Mouse (Mus musculus) MEL (cell line): ENCODE measurements around the gene Tspan17. TPM values are rescaled to one million over a fixed set of nuclear protein-coding genes. Genes with fewer than 3 reads are reported as not detected.

Experiments used
- DNase-seq: peaks from one replicate; pipeline ENCODE4 v3.0.0; 2011; ENCODE audit warnings: low read depth, low spot score
- H3K27ac ChIP-seq: 2 replicates; pipeline ENCODE4 v1.5.1; 2012; ENCODE audit warnings: low read depth, mild to moderate bottlenecking, control low read depth, low read length, moderate library complexity; ENCODE audit not compliant: control insufficient read depth
- H3K27me3 ChIP-seq, 2 experiments: fragments of 150-350 bp in 1 of 2; sonication (generic) in 1 of 2; 2 replicates each; pipeline ENCODE4 v1.6.1; 2012; ENCODE audit warnings: low read length in 2 of 2, mild to moderate bottlenecking in 2 of 2, improper control_type of control experiment in 1 of 2, moderate library complexity in 1 of 2; ENCODE audit not compliant: insufficient read depth in 2 of 2, control insufficient read depth in 1 of 2
- H3K36me3 ChIP-seq, 2 experiments: 2 replicates each; pipeline ENCODE4 v1.6.1; 2012 to 2014; ENCODE audit warnings: low read length in 2 of 2, improper control_type of control experiment in 1 of 2, inconsistent platforms in 1 of 2, mild to moderate bottlenecking in 1 of 2; ENCODE audit not compliant: insufficient read depth in 2 of 2, control insufficient read depth in 1 of 2
- H3K4me1 ChIP-seq, 2 experiments: fragments of 150-350 bp in 1 of 2; sonication (generic) in 1 of 2; 2 replicates each; pipeline ENCODE4 v1.6.1; 2012; ENCODE audit warnings: low read length in 2 of 2, improper control_type of control experiment in 1 of 2, mild to moderate bottlenecking in 1 of 2; ENCODE audit not compliant: insufficient read depth in 2 of 2, control insufficient read depth in 1 of 2
- H3K4me3 ChIP-seq, 2 experiments: fragments of 150-350 bp in 1 of 2; sonication (generic) in 1 of 2; 2 replicates each; pipeline ENCODE4 v1.5.1; 2012; ENCODE audit warnings: low read depth in 2 of 2, low read length in 2 of 2, mild to moderate bottlenecking in 2 of 2, moderate library complexity in 2 of 2, control low read depth in 1 of 2, improper control_type of control experiment in 1 of 2; ENCODE audit not compliant: control insufficient read depth in 1 of 2, insufficient read depth in 1 of 2
- H3K79me2 ChIP-seq: 2 replicates; pipeline ENCODE4 v1.6.1; 2012; ENCODE audit warnings: mild to moderate bottlenecking, low read length, moderate library complexity; ENCODE audit not compliant: control insufficient read depth, poor library complexity, insufficient read depth
- H3K9ac ChIP-seq: 2 replicates; pipeline ENCODE4 v1.6.1; 2012; ENCODE audit warnings: low read depth, mild to moderate bottlenecking, control low read depth, low read length, moderate library complexity; ENCODE audit not compliant: control insufficient read depth, poor library complexity, severe bottlenecking
- H3K9me3 ChIP-seq: fragments of 150-350 bp; sonication (generic); replicated peaks from 2 replicates; pipeline ENCODE4 v1.6.1; 2012; ENCODE audit warnings: mild to moderate bottlenecking, low read length, improper control_type of control experiment, moderate library complexity; ENCODE audit not compliant: insufficient read depth
- CTCF ChIP-seq, 3 experiments: IDR thresholded peaks in 2 of 3; conservative IDR thresholded peaks in 1 of 3; 2 replicates each; pipeline ENCODE4 v1.5.1; 2011 to 2012; ENCODE audit warnings: low read length in 3 of 3, low read depth in 2 of 3, mild to moderate bottlenecking in 2 of 3, improper control_type of control experiment in 1 of 3, inconsistent platforms in 1 of 3, mixed read lengths in 1 of 3, moderate library complexity in 1 of 3; ENCODE audit not compliant: control insufficient read depth in 1 of 3, insufficient read depth in 1 of 3, poor library complexity in 1 of 3, severe bottlenecking in 1 of 3
- E2F4 ChIP-seq: IDR thresholded peaks from 2 replicates; pipeline ENCODE4 v1.6.1; 2011; ENCODE audit warnings: low read depth, low read length, improper control_type of control experiment, borderline replicate concordance
- ELF1 ChIP-seq: IDR thresholded peaks from 2 replicates; pipeline ENCODE4 v1.6.1; 2014; ENCODE audit warnings: low read depth, mild to moderate bottlenecking, inconsistent platforms, low read length, improper control_type of control experiment, moderate library complexity
- EP300 ChIP-seq, 2 experiments: IDR thresholded peaks; 2 replicates each; pipeline ENCODE4 v1.6.1; 2011; ENCODE audit warnings: improper control_type of control experiment in 2 of 2, low read length in 2 of 2, low read depth in 1 of 2, mild to moderate bottlenecking in 1 of 2
- HCFC1 ChIP-seq: IDR thresholded peaks from 2 replicates; pipeline ENCODE4 v1.6.1; 2012; ENCODE audit warnings: low read depth, mild to moderate bottlenecking, inconsistent platforms, low read length, improper control_type of control experiment, moderate library complexity
- MEF2A ChIP-seq: IDR thresholded peaks from 2 replicates; pipeline ENCODE4 v1.6.1; 2014; ENCODE audit warnings: low read depth, mild to moderate bottlenecking, inconsistent platforms, low read length, improper control_type of control experiment; ENCODE audit not compliant: poor library complexity, insufficient replicate concordance, severe bottlenecking; ENCODE audit errors: extremely low read depth
- MYC ChIP-seq: IDR thresholded peaks from 2 replicates; pipeline ENCODE4 v1.6.1; 2011; ENCODE audit warnings: low read depth, mild to moderate bottlenecking, low read length, improper control_type of control experiment, moderate library complexity
- NELFE ChIP-seq: IDR thresholded peaks from 2 replicates; pipeline ENCODE4 v1.6.1; 2011; ENCODE audit warnings: low read depth, low read length, improper control_type of control experiment
- POLR2A ChIP-seq, 2 experiments: IDR thresholded peaks; 2 replicates each; pipeline ENCODE4 v1.6.1; 2011 to 2012; ENCODE audit warnings: low read length in 2 of 2, mild to moderate bottlenecking in 2 of 2, control low read depth in 1 of 2, improper control_type of control experiment in 1 of 2, low read depth in 1 of 2, moderate library complexity in 1 of 2; ENCODE audit not compliant: control insufficient read depth in 1 of 2, insufficient read depth in 1 of 2, poor library complexity in 1 of 2
- POLR2AphosphoS2 ChIP-seq: IDR thresholded peaks from 2 replicates; pipeline ENCODE4 v1.6.1; 2011; ENCODE audit warnings: low read length, improper control_type of control experiment
- POLR2AphosphoS5 ChIP-seq: IDR thresholded peaks from 2 replicates; pipeline ENCODE4 v1.6.1; 2012; ENCODE audit warnings: low read depth, borderline replicate concordance, mild to moderate bottlenecking, inconsistent platforms, low read length, moderate library complexity, mixed read lengths
- RAD21 ChIP-seq: IDR thresholded peaks from 2 replicates; pipeline ENCODE4 v1.6.1; 2011; ENCODE audit warnings: mild to moderate bottlenecking, low read depth, low read length, improper control_type of control experiment
- RCOR1 ChIP-seq: IDR thresholded peaks from 2 replicates; pipeline ENCODE4 v1.6.1; 2012; ENCODE audit warnings: low read depth, mild to moderate bottlenecking, inconsistent platforms, low read length, improper control_type of control experiment
- SIN3A ChIP-seq: IDR thresholded peaks from 2 replicates; pipeline ENCODE4 v1.6.1; 2012; ENCODE audit warnings: low read length, improper control_type of control experiment, inconsistent platforms
- TBP ChIP-seq: IDR thresholded peaks from 2 replicates; pipeline ENCODE4 v1.8.0; 2011; ENCODE audit warnings: low read depth, low read length, improper control_type of control experiment
- UBTF ChIP-seq: IDR thresholded peaks from 2 replicates; pipeline ENCODE4 v1.6.1; 2012; ENCODE audit warnings: low read depth, mild to moderate bottlenecking, inconsistent platforms, low read length, improper control_type of control experiment, moderate library complexity, borderline replicate concordance; ENCODE audit not compliant: insufficient read depth
- USF1 ChIP-seq: IDR thresholded peaks from 2 replicates; pipeline ENCODE4 v1.6.1; 2014; ENCODE audit warnings: low read depth, mild to moderate bottlenecking, inconsistent platforms, low read length, improper control_type of control experiment, moderate library complexity
- ZMIZ1 ChIP-seq: IDR thresholded peaks from 2 replicates; pipeline ENCODE4 v1.6.1; 2012; ENCODE audit warnings: low read depth, mild to moderate bottlenecking, inconsistent platforms, low read length, improper control_type of control experiment, moderate library complexity
- polyA plus RNA-seq, 2 experiments: library from polyadenylated mRNA; stranded (reverse) in 1 of 2; unstranded in 1 of 2; fragments of >175 nt in 1 of 2; fragments of >200 nt in 1 of 2; gene quantifications; 2 replicates each; pipeline versions ENCODE4 v1.2.1 to v1.2.4; 2012; ENCODE audit warnings: low replicate concordance in 2 of 2, low read depth in 1 of 2; ENCODE audit not compliant: insufficient read length in 2 of 2, insufficient read depth in 1 of 2, missing spikeins in 1 of 2
- total RNA-seq: library from RNA; depleted of rRNA; stranded (reverse); fragments of 300-350 nt; gene quantifications from 2 replicates; pipeline ENCODE4 v1.2.3, GENCODE M21; 2012

The Tspan17 gene
- total and polyA plus RNA-seq, 3 experiments: 4.1 to 23.0 TPM; not detected in 1

DNA sequence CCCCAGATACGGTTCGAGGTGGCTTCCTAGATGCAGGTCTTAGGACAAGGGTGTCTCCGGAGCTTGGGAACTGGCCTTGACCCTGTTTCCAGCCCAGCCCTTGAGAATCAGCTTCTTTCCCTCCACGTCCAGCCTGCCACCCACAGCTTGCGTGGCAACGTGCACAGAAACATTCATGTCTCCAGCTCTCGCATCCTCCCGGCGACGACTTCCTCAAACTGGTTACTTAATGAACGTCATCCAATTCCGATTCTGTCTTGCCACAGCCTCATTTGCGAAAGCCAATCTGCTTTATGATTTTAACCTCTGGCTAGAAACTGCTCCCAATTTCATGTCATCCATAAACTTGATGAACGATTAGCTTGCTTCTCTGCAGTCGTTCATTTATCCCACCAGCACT is 49.4 kb downstream of the Tspan17 start:
- H3K79me2 ChIP-seq: no peaks in the 10 kb centered on the region
- H3K27me3 ChIP-seq: no peaks in the 10 kb centered on the region
- H3K36me3 ChIP-seq: no peaks in the 10 kb centered on the region
- no peak overlapping the region for H3K4me3 ChIP-seq
- H3K9ac ChIP-seq: no peak overlapping the region
- H3K27ac ChIP-seq: no peak overlapping the region
- no peak for TF ChIP-seq POLR2AphosphoS2
- no peak for TF ChIP-seq MYC
- TF ChIP-seq TBP: no peak
- TF ChIP-seq MEF2A: no peak
- no peak for TF ChIP-seq UBTF
- TF ChIP-seq ZMIZ1: no peak
- no peak for TF ChIP-seq RAD21
- no peak for TF ChIP-seq POLR2AphosphoS5
- no peak for TF ChIP-seq E2F4
- no peak for TF ChIP-seq SIN3A
- no peak for TF ChIP-seq ELF1
- no peaks in the 10 kb centered on the region for H3K9me3 ChIP-seq
- H3K4me1 ChIP-seq: no peaks in the 10 kb centered on the region
- DNase-seq: no peak

GRCm38 (mm10) chr13:54839211-54839610 is 50.0 kb downstream of the Tspan17 start:
- Histone ChIP-seq H3K4me3 (no peak overlapping the region), H3K4me1 (no peaks in the 10 kb centered on the region), H3K9me3 (no peaks in the 10 kb centered on the region), H3K79me2 (no peaks in the 10 kb centered on the region)
- no peak for DNase-seq
- TF ChIP-seq RCOR1 (no peak), HCFC1 (no peak), EP300 (IDR thresholded peaks at IDR 0.05; ENCODE audit: low read depth in 1 of 2, low read length in 2 of 2) (no peak), USF1 (no peak), NELFE (no peak), CTCF (IDR thresholded peaks at IDR 0.05 in 2 of 3, conservative IDR thresholded peaks at IDR 0.05 in 1 of 3; ENCODE audit: control insufficient read depth in 1 of 3, insufficient read depth in 1 of 3, low read depth in 2 of 3, low read length in 3 of 3, poor library complexity in 1 of 3, severe bottlenecking in 1 of 3) (no peak), POLR2A (IDR thresholded peaks at IDR 0.05; ENCODE audit: control insufficient read depth in 1 of 2, insufficient read depth in 1 of 2, low read depth in 1 of 2, low read length in 2 of 2, poor library complexity in 1 of 2) (no peak)
- TF ChIP-seq, all 39 proteins: peak for 0
- Histone ChIP-seq H3K27me3 (no peaks in the 10 kb centered on the region), H3K27ac (no peak overlapping the region), H3K9ac (no peak overlapping the region), H3K36me3 (no peaks in the 10 kb centered on the region)
